Mouse (Mus musculus) gastrocnemius, postnatal 14 days (tissue): ENCODE measurements around the gene Gpr156. TPM values are rescaled to one million over a fixed set of nuclear protein-coding genes. Genes with fewer than 3 reads are reported as not detected.
A peak's percentile ranks its signal among the peaks of the same experiment; 100 is the strongest.

ENCODE experiments used
- DNase-seq: peaks from one replicate; pipeline ENCODE4 v3.0.0; 2021; ENCODE audit warnings: mixed read lengths
- intact Hi-C: fragments of 180-260 bp; cut with DNase I; formaldehyde crosslinking; loops from one replicate; pipeline ENCODE4 v1.15.1; 2025; ENCODE audit warnings: low total_unique reads
- total RNA-seq, 2 experiments: library from RNA; stranded (reverse); gene quantifications; 2 replicates each; pipeline ENCODE4 v1.2.3; 2021

Gpr156 gene
- total RNA-seq, 2 experiments from 2014 or later = 0.22 to 0.59 TPM

GRCm38 (mm10) chr16:37989796-37990195 is 73.5 kb downstream of the Gpr156 start:
- no peak for DNase-seq
- intact Hi-C loops = no loop called here

- intact Hi-C loops = no loop called here
- no peak for DNase-seq
Observed at GRCm38 (mm10) chr16:37990553-37991344, 74.5 kb downstream of the Gpr156 start.

- intact Hi-C loops = no loop called here
- DNase-seq = no peak
Observed at GRCm38 (mm10) chr16:37992806-37993205, 76.5 kb downstream of the Gpr156 start.

GRCm38 (mm10) chr16:37994647-37995046 is 78.4 kb downstream of the Gpr156 start:
- intact Hi-C loops = loop anchor here (5.0 kb wide), 1 partner anchor 203 kb away; no protein-coding TSS in a partner anchor

GRCm38 (mm10) chr16:37997771-37998170 is 81.5 kb downstream of the Gpr156 start:
- intact Hi-C loops = loop anchor here (5.0 kb wide), 1 partner anchor 200 kb away; no protein-coding TSS in a partner anchor
- no peak for DNase-seq

More at GRCm38 (mm10) chr16:37994647-37995046, 78.4 kb downstream of the Gpr156 start:
- DNase-seq = peak; percentile 67

- intact Hi-C loops = loop anchor here (5.0 kb wide), 1 partner anchor 198 kb away; no protein-coding TSS in a partner anchor
Observed at GRCm38 (mm10) chr16:37999762-38000161, 83.5 kb downstream of the Gpr156 start.

GRCm38 (mm10) chr16:38000178-38000577 is 83.9 kb downstream of the Gpr156 start:
- no peak for DNase-seq
- intact Hi-C loops = no loop called here

More at GRCm38 (mm10) chr16:37999762-38000161, 83.5 kb downstream of the Gpr156 start:
- no peak for DNase-seq

- no peak for DNase-seq
- intact Hi-C loops = no loop called here
Observed at GRCm38 (mm10) chr16:38001766-38002165, 85.5 kb downstream of the Gpr156 start.

- no peak for DNase-seq
- intact Hi-C loops = no loop called here
Observed at GRCm38 (mm10) chr16:38002485-38002884, 86.2 kb downstream of the Gpr156 start.

- intact Hi-C loops = no loop called here
- no peak for DNase-seq
Observed at GRCm38 (mm10) chr16:38004486-38005020, 88.3 kb downstream of the Gpr156 start.

- intact Hi-C loops = no loop called here
- DNase-seq = no peak
Observed at GRCm38 (mm10) chr16:38005471-38005870, 89.2 kb downstream of the Gpr156 start.

- intact Hi-C loops = no loop called here
- no peak for DNase-seq
Observed at GRCm38 (mm10) chr16:38008371-38008770, 92.1 kb downstream of the Gpr156 start.

GRCm38 (mm10) chr16:38009041-38009825 is 92.9 kb downstream of the Gpr156 start:
- DNase-seq = no peak
- intact Hi-C loops = no loop called here

- no peak for DNase-seq
- intact Hi-C loops = no loop called here
Observed at GRCm38 (mm10) chr16:38011486-38011885, 95.2 kb downstream of the Gpr156 start.

- intact Hi-C loops = no loop called here
- no peak for DNase-seq
Observed at GRCm38 (mm10) chr16:38012382-38012781, 96.1 kb downstream of the Gpr156 start.

GRCm38 (mm10) chr16:38012891-38013290 is 96.6 kb downstream of the Gpr156 start:
- intact Hi-C loops = no loop called here

GRCm38 (mm10) chr16:38014951-38015350 is 98.7 kb downstream of the Gpr156 start:
- intact Hi-C loops = no loop called here
- DNase-seq = no peak

More at GRCm38 (mm10) chr16:38012891-38013290, 96.6 kb downstream of the Gpr156 start:
- no peak for DNase-seq

- no peak for DNase-seq
- intact Hi-C loops = no loop called here
Observed at GRCm38 (mm10) chr16:38016928-38017524, 100.7 kb downstream of the Gpr156 start.

- DNase-seq = no peak
- intact Hi-C loops = no loop called here
Observed at GRCm38 (mm10) chr16:38017958-38018376, 101.7 kb downstream of the Gpr156 start.

- intact Hi-C loops = no loop called here
- DNase-seq = no peak
Observed at GRCm38 (mm10) chr16:38032644-38033043, 116.3 kb downstream of the Gpr156 start.
